Mouse (Mus musculus) spleen, adult 2 months (tissue): ENCODE results near the gene Gm10352. TPM values are rescaled to one million over a fixed set of nuclear protein-coding genes. Genes with fewer than 3 reads are reported as not detected.
"Not testable (repeated sequence)": the region's sequence is repeated elsewhere in the genome, so short reads cannot be mapped to it uniquely, and the experiment has no call there.

Experiments
- DNase-seq, 2 experiments: peaks; one replicate each; pipeline versions ENCODE4 v3.0.0 to v3.0.0-alpha.2; 2012 to 2021; ENCODE audit warnings: low spot score in 2 of 2, low read depth in 1 of 2
- H3K27ac ChIP-seq: fragments of 200-500 bp; 2 replicates; pipeline ENCODE4 v1.5.1; 2012; ENCODE audit warnings: low read length, inconsistent platforms; ENCODE audit not compliant: insufficient read depth
- H3K27me3 ChIP-seq: fragments of 200-500 bp; 2 replicates; pipeline ENCODE4 v1.6.1; 2012; ENCODE audit warnings: mild to moderate bottlenecking, moderate library complexity, low read length, inconsistent platforms; ENCODE audit not compliant: control insufficient read depth, insufficient read depth
- H3K36me3 ChIP-seq: fragments of 200-500 bp; 2 replicates; pipeline ENCODE4 v1.6.1; 2012; ENCODE audit warnings: mild to moderate bottlenecking, low read length, inconsistent platforms; ENCODE audit not compliant: control insufficient read depth, insufficient read depth
- H3K4me1 ChIP-seq: fragments of 200-500 bp; 2 replicates; pipeline ENCODE4 v1.6.1; 2011; ENCODE audit warnings: inconsistent platforms; ENCODE audit not compliant: control insufficient read depth, insufficient read depth, insufficient read length
- H3K4me3 ChIP-seq: fragments of 200-500 bp; 2 replicates; pipeline ENCODE4 v1.5.1; 2011; ENCODE audit warnings: mild to moderate bottlenecking, inconsistent platforms; ENCODE audit not compliant: insufficient read depth, insufficient read length; ENCODE audit errors: extremely low read depth
- WGBS: fragments of 180-500 bp; shearing (Covaris S2); methylation state at CpG from one replicate; pipeline ENCODE4 v1.1.7; 2018; 5-methylcytosine and 5-hydroxymethylcytosine counted together
- polyA plus RNA-seq: library from polyadenylated mRNA; depleted of rRNA; stranded (reverse); fragments of >200 nt; gene quantifications from 2 replicates; pipeline ENCODE4 v1.2.3, GENCODE M21; 2012; rRNA removed

The Gm10352 gene
- not detected in 2 replicates for polyA plus RNA-seq

- not testable (repeated sequence) for H3K36me3 ChIP-seq, DNase-seq, H3K27me3 ChIP-seq, H3K27ac ChIP-seq, H3K4me1 ChIP-seq, H3K4me3 ChIP-seq
- no CpG with 5 or more reads among the region's 9 CpGs for WGBS
Measured at GRCm38 (mm10) chrY:2900689-2901088, at the start of gene Gm10352. TSS of gene Gm10352 (plus strand) at chrY:2900989.

GRCm38 (mm10) chrY:2932282-2932681 is 31.5 kb downstream of the Gm10352 start, which contains the start of gene Gm29289:
TSS of gene Gm29289 (plus strand) at chrY:2932582.
- H3K27me3 ChIP-seq, H3K36me3 ChIP-seq, DNase-seq, H3K4me1 ChIP-seq, H3K27ac ChIP-seq, H3K4me3 ChIP-seq: not testable (repeated sequence)
- WGBS: no CpG with 5 or more reads among the region's 9 CpGs

Other genes with a start within 250 kb of the Gm10352 start
- not detected in 2 replicates for gene Sry, start 237.3 kb upstream of the Gm10352 start, polyA plus RNA-seq
- not detected in 2 replicates for gene H2al2b, start 180.3 kb upstream of the Gm10352 start, polyA plus RNA-seq
- not detected in 2 replicates for gene Gm4064, start 104.8 kb upstream of the Gm10352 start, polyA plus RNA-seq
- gene Rbmy, start 70.3 kb upstream of the Gm10352 start, polyA plus RNA-seq: not detected in 2 replicates
- gene Gm10256, start 70.3 kb upstream of the Gm10352 start, polyA plus RNA-seq: not detected in 2 replicates
- not detected in 2 replicates for gene Gm29289, start 31.6 kb downstream of the Gm10352 start, polyA plus RNA-seq